Mouse (Mus musculus) MEL (cell line): ENCODE measurements at regions not wholly inside any gene's neighbourhood (a gene's known extent, or its start where the extent isn't known, plus 50 kb on each side); places are given as distances from the start of the nearest gene placed in this dataset.

Source experiments
- DNase-seq: peaks from one replicate; pipeline ENCODE4 v3.0.0; 2011; ENCODE audit warnings: low read depth, low spot score
- H3K27ac ChIP-seq: 2 replicates; pipeline ENCODE4 v1.5.1; 2012; ENCODE audit warnings: low read depth, mild to moderate bottlenecking, control low read depth, low read length, moderate library complexity; ENCODE audit not compliant: control insufficient read depth
- H3K27me3 ChIP-seq, 2 experiments: fragments of 150-350 bp in 1 of 2; sonication (generic) in 1 of 2; 2 replicates each; pipeline ENCODE4 v1.6.1; 2012; ENCODE audit warnings: low read length in 2 of 2, mild to moderate bottlenecking in 2 of 2, improper control_type of control experiment in 1 of 2, moderate library complexity in 1 of 2; ENCODE audit not compliant: insufficient read depth in 2 of 2, control insufficient read depth in 1 of 2
- H3K36me3 ChIP-seq, 2 experiments: 2 replicates each; pipeline ENCODE4 v1.6.1; 2012 to 2014; ENCODE audit warnings: low read length in 2 of 2, improper control_type of control experiment in 1 of 2, inconsistent platforms in 1 of 2, mild to moderate bottlenecking in 1 of 2; ENCODE audit not compliant: insufficient read depth in 2 of 2, control insufficient read depth in 1 of 2
- H3K4me1 ChIP-seq, 2 experiments: fragments of 150-350 bp in 1 of 2; sonication (generic) in 1 of 2; 2 replicates each; pipeline ENCODE4 v1.6.1; 2012; ENCODE audit warnings: low read length in 2 of 2, improper control_type of control experiment in 1 of 2, mild to moderate bottlenecking in 1 of 2; ENCODE audit not compliant: insufficient read depth in 2 of 2, control insufficient read depth in 1 of 2
- H3K4me3 ChIP-seq, 2 experiments: fragments of 150-350 bp in 1 of 2; sonication (generic) in 1 of 2; 2 replicates each; pipeline ENCODE4 v1.5.1; 2012; ENCODE audit warnings: low read depth in 2 of 2, low read length in 2 of 2, mild to moderate bottlenecking in 2 of 2, moderate library complexity in 2 of 2, control low read depth in 1 of 2, improper control_type of control experiment in 1 of 2; ENCODE audit not compliant: control insufficient read depth in 1 of 2, insufficient read depth in 1 of 2
- H3K79me2 ChIP-seq: 2 replicates; pipeline ENCODE4 v1.6.1; 2012; ENCODE audit warnings: mild to moderate bottlenecking, low read length, moderate library complexity; ENCODE audit not compliant: control insufficient read depth, poor library complexity, insufficient read depth
- H3K9ac ChIP-seq: 2 replicates; pipeline ENCODE4 v1.6.1; 2012; ENCODE audit warnings: low read depth, mild to moderate bottlenecking, control low read depth, low read length, moderate library complexity; ENCODE audit not compliant: control insufficient read depth, poor library complexity, severe bottlenecking
- H3K9me3 ChIP-seq: fragments of 150-350 bp; sonication (generic); replicated peaks from 2 replicates; pipeline ENCODE4 v1.6.1; 2012; ENCODE audit warnings: mild to moderate bottlenecking, low read length, improper control_type of control experiment, moderate library complexity; ENCODE audit not compliant: insufficient read depth
- BHLHE40 ChIP-seq: IDR thresholded peaks from 2 replicates; pipeline ENCODE4 v1.6.1; 2012; ENCODE audit warnings: low read depth, mild to moderate bottlenecking, inconsistent platforms, low read length, improper control_type of control experiment, borderline replicate concordance
- CHD1 ChIP-seq: IDR thresholded peaks from 2 replicates; pipeline ENCODE4 v1.6.1; 2012; ENCODE audit warnings: low read depth, mild to moderate bottlenecking, inconsistent platforms, low read length, improper control_type of control experiment
- CHD2 ChIP-seq: IDR thresholded peaks from 2 replicates; pipeline ENCODE4 v1.6.1; 2011; ENCODE audit warnings: low read length, improper control_type of control experiment
- E2F4 ChIP-seq: IDR thresholded peaks from 2 replicates; pipeline ENCODE4 v1.6.1; 2011; ENCODE audit warnings: low read depth, low read length, improper control_type of control experiment, borderline replicate concordance
- EP300 ChIP-seq, 2 experiments: IDR thresholded peaks; 2 replicates each; pipeline ENCODE4 v1.6.1; 2011; ENCODE audit warnings: improper control_type of control experiment in 2 of 2, low read length in 2 of 2, low read depth in 1 of 2, mild to moderate bottlenecking in 1 of 2
- ETS1 ChIP-seq: IDR thresholded peaks from 2 replicates; pipeline ENCODE4 v1.6.1; 2012; ENCODE audit warnings: low read depth, mild to moderate bottlenecking, inconsistent platforms, low read length, improper control_type of control experiment, moderate library complexity
- GATA1 ChIP-seq: IDR thresholded peaks from 2 replicates; pipeline ENCODE4 v1.6.1; 2011; ENCODE audit warnings: low read depth, low read length, improper control_type of control experiment
- HCFC1 ChIP-seq: IDR thresholded peaks from 2 replicates; pipeline ENCODE4 v1.6.1; 2012; ENCODE audit warnings: low read depth, mild to moderate bottlenecking, inconsistent platforms, low read length, improper control_type of control experiment, moderate library complexity
- JUND ChIP-seq: IDR thresholded peaks from 2 replicates; pipeline ENCODE4 v1.6.1; 2011; ENCODE audit warnings: low read depth, mild to moderate bottlenecking, improper control_type of control experiment, low read length
- MAFK ChIP-seq: IDR thresholded peaks from 2 replicates; pipeline ENCODE4 v1.6.1; 2011; ENCODE audit warnings: low read depth, mild to moderate bottlenecking, low read length, improper control_type of control experiment, borderline replicate concordance
- MAX ChIP-seq: IDR thresholded peaks from 2 replicates; pipeline ENCODE4 v1.6.1; 2011; ENCODE audit warnings: low read length, improper control_type of control experiment
- MAZ ChIP-seq: IDR thresholded peaks from 2 replicates; pipeline ENCODE4 v1.6.1; 2012; ENCODE audit warnings: low read depth, mild to moderate bottlenecking, inconsistent platforms, low read length, improper control_type of control experiment
- MXI1 ChIP-seq: IDR thresholded peaks from 2 replicates; pipeline ENCODE4 v1.6.1; 2011; ENCODE audit warnings: mild to moderate bottlenecking, low read depth, low read length, improper control_type of control experiment
- MYC ChIP-seq: IDR thresholded peaks from 2 replicates; pipeline ENCODE4 v1.6.1; 2011; ENCODE audit warnings: low read depth, mild to moderate bottlenecking, low read length, improper control_type of control experiment, moderate library complexity
- NELFE ChIP-seq: IDR thresholded peaks from 2 replicates; pipeline ENCODE4 v1.6.1; 2011; ENCODE audit warnings: low read depth, low read length, improper control_type of control experiment
- POLR2A ChIP-seq, 2 experiments: IDR thresholded peaks; 2 replicates each; pipeline ENCODE4 v1.6.1; 2011 to 2012; ENCODE audit warnings: low read length in 2 of 2, mild to moderate bottlenecking in 2 of 2, control low read depth in 1 of 2, improper control_type of control experiment in 1 of 2, low read depth in 1 of 2, moderate library complexity in 1 of 2; ENCODE audit not compliant: control insufficient read depth in 1 of 2, insufficient read depth in 1 of 2, poor library complexity in 1 of 2
- POLR2AphosphoS5 ChIP-seq: IDR thresholded peaks from 2 replicates; pipeline ENCODE4 v1.6.1; 2012; ENCODE audit warnings: low read depth, borderline replicate concordance, mild to moderate bottlenecking, inconsistent platforms, low read length, moderate library complexity, mixed read lengths
- SIN3A ChIP-seq: IDR thresholded peaks from 2 replicates; pipeline ENCODE4 v1.6.1; 2012; ENCODE audit warnings: low read length, improper control_type of control experiment, inconsistent platforms
- TAL1 ChIP-seq: IDR thresholded peaks from 2 replicates; pipeline ENCODE4 v1.6.1; 2012; ENCODE audit warnings: mild to moderate bottlenecking, inconsistent platforms, low read length, moderate library complexity, mixed read lengths
- TCF12 ChIP-seq: IDR thresholded peaks from 2 replicates; pipeline ENCODE4 v1.6.1; 2014; ENCODE audit warnings: low read depth, mild to moderate bottlenecking, inconsistent platforms, low read length, improper control_type of control experiment, moderate library complexity
- UBTF ChIP-seq: IDR thresholded peaks from 2 replicates; pipeline ENCODE4 v1.6.1; 2012; ENCODE audit warnings: low read depth, mild to moderate bottlenecking, inconsistent platforms, low read length, improper control_type of control experiment, moderate library complexity, borderline replicate concordance; ENCODE audit not compliant: insufficient read depth
- USF1 ChIP-seq: IDR thresholded peaks from 2 replicates; pipeline ENCODE4 v1.6.1; 2014; ENCODE audit warnings: low read depth, mild to moderate bottlenecking, inconsistent platforms, low read length, improper control_type of control experiment, moderate library complexity
- USF2 ChIP-seq, 2 experiments: IDR thresholded peaks; 2 replicates each; pipeline ENCODE4 v1.6.1; 2011 to 2012; ENCODE audit warnings: improper control_type of control experiment in 2 of 2, low read length in 2 of 2, borderline replicate concordance in 1 of 2, inconsistent platforms in 1 of 2, low read depth in 1 of 2, mild to moderate bottlenecking in 1 of 2; ENCODE audit not compliant: insufficient read depth in 1 of 2
- ZC3H11A ChIP-seq: IDR thresholded peaks from 2 replicates; pipeline ENCODE4 v1.6.1; 2012; ENCODE audit warnings: low read depth, mild to moderate bottlenecking, inconsistent platforms, low read length, improper control_type of control experiment
- ZNF384 ChIP-seq: IDR thresholded peaks from 2 replicates; pipeline ENCODE4 v1.6.1; 2012; ENCODE audit warnings: low read depth, mild to moderate bottlenecking, inconsistent platforms, low read length, improper control_type of control experiment

- H3K79me2 ChIP-seq: no peaks in the 10 kb centered on the region
- H3K36me3 ChIP-seq: no peaks in the 10 kb centered on the region
- DNase-seq: no peak
- TF ChIP-seq USF1 (no peak), GATA1 (no peak), ZNF384 (no peak), TAL1 (no peak), MYC (no peak), MAX (no peak), UBTF (no peak), HCFC1 (no peak), ETS1 (no peak), EP300 (IDR thresholded peaks at IDR 0.05; ENCODE audit: low read depth in 1 of 2, low read length in 2 of 2) (no peak), SIN3A (no peak), JUND (no peak)
- TF ChIP-seq, all 39 proteins: peak for 0
- no peaks in the 10 kb centered on the region for H3K9me3 ChIP-seq
- no peak overlapping the region for H3K4me3 ChIP-seq
- no peaks in the 10 kb centered on the region for H3K4me1 ChIP-seq
- H3K27ac ChIP-seq: no peak overlapping the region
- no peaks in the 10 kb centered on the region; a peak in 2 of 4 replicates for H3K27me3 ChIP-seq
- H3K9ac ChIP-seq: no peak overlapping the region
Measured at GRCm38 (mm10) chr10:53482919-53483318, 103.2 kb upstream of the Cep85l start.

DNA sequence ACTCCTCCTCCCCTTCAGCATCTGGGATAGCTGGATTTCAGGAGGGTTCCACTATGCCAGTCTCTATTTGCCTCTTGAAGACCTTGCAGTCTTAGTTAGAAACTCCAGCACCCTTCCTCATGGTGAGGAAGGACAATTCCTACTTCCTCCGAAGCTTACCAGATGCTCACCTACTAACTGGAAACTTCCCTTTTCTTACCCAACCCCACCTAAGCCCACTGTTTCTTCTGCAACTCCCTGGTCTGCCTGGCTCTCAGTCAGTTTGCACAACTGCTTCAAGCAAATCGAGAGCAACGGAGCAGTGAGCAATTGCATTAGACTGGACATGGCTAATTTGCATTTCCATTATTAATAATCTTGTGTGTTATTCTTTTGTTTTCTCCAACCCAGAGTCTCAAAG, 90.5 kb upstream of the Cep85l start:
- peaks cover 0 to 8% of the 10 kb centered on the region in 2 experiments; a peak in 2 of 4 replicates for H3K36me3 ChIP-seq
- H3K9me3 ChIP-seq: no peaks in the 10 kb centered on the region
- DNase-seq: no peak
- H3K79me2 ChIP-seq: no peaks in the 10 kb centered on the region
- no peak for TF ChIP-seq USF2 (IDR thresholded peaks at IDR 0.05; ENCODE audit: borderline replicate concordance in 1 of 2, insufficient read depth in 1 of 2, low read depth in 1 of 2, low read length in 2 of 2)
- TF ChIP-seq POLR2A (IDR thresholded peaks at IDR 0.05; ENCODE audit: control insufficient read depth in 1 of 2, insufficient read depth in 1 of 2, low read depth in 1 of 2, low read length in 2 of 2, poor library complexity in 1 of 2): no peak
- no peak for TF ChIP-seq JUND
- no peak for TF ChIP-seq MAFK
- no peak for TF ChIP-seq TCF12
- no peak for TF ChIP-seq MAZ
- TF ChIP-seq MAX: no peak
- TF ChIP-seq USF1: no peak
- no peak for TF ChIP-seq ETS1
- TF ChIP-seq NELFE: no peak
- no peak for TF ChIP-seq EP300 (IDR thresholded peaks at IDR 0.05; ENCODE audit: low read depth in 1 of 2, low read length in 2 of 2)
- TF ChIP-seq BHLHE40: no peak
- TF ChIP-seq CHD2: no peak
- no peak for TF ChIP-seq MYC
- no peak for TF ChIP-seq ZC3H11A
- TF ChIP-seq GATA1: no peak
- no peak for TF ChIP-seq MXI1
- TF ChIP-seq E2F4: no peak
- TF ChIP-seq CHD1: no peak
- TF ChIP-seq POLR2AphosphoS5: no peak
- H3K4me3 ChIP-seq: no peak overlapping the region
- no peak overlapping the region for H3K9ac ChIP-seq
- no peak overlapping the region for H3K27ac ChIP-seq
- H3K27me3 ChIP-seq: no peaks in the 10 kb centered on the region
- peaks cover 4 to 11% of the 10 kb centered on the region in 2 experiments; a peak in 3 of 4 replicates for H3K4me1 ChIP-seq
